Mouse (Mus musculus) myocyte (in vitro differentiated cells): Measurements from ENCODE around the gene Pbx1. TPM values are rescaled to one million over a fixed set of nuclear protein-coding genes. Genes with fewer than 3 reads are reported as not detected.

ENCODE experiments used
- H3K27me3 ChIP-seq: one replicate; pipeline ENCODE4 v1.6.1; 2011; ENCODE audit not compliant: control insufficient read depth, insufficient read depth, insufficient read length
- H3K36me3 ChIP-seq: one replicate; pipeline ENCODE4 v1.6.1; 2011; ENCODE audit not compliant: control insufficient read depth, insufficient read depth
- H3K4me2 ChIP-seq: one replicate; pipeline ENCODE4 v1.6.1; 2011; ENCODE audit warnings: low read depth, control low read depth
- H3K4me3 ChIP-seq: one replicate; pipeline ENCODE4 v1.5.1; 2011; ENCODE audit warnings: mild to moderate bottlenecking, control low read depth, moderate library complexity
- H3K79me2 ChIP-seq: one replicate; pipeline ENCODE4 v1.6.1; 2011; ENCODE audit not compliant: control insufficient read depth, insufficient read depth
- H3ac ChIP-seq: one replicate; pipeline ENCODE4 v1.6.1; 2011; ENCODE audit not compliant: control insufficient read depth, insufficient read length
- CEBPB ChIP-seq: IDR thresholded peaks from 2 replicates; pipeline ENCODE4 v1.6.1; 2011; ENCODE audit warnings: mild to moderate bottlenecking, moderate library complexity; ENCODE audit not compliant: poor library complexity, insufficient read depth, severe bottlenecking
- E2F4 ChIP-seq: IDR thresholded peaks from one replicate; pipeline ENCODE4 v1.6.1; 2011; ENCODE audit warnings: mild to moderate bottlenecking, control low read depth, moderate library complexity; ENCODE audit not compliant: insufficient read depth
- MAX ChIP-seq: IDR thresholded peaks from one replicate; pipeline ENCODE4 v1.6.1; 2011; ENCODE audit warnings: low read depth, mild to moderate bottlenecking, control low read depth
- MYOD1 ChIP-seq, 3 experiments: IDR thresholded peaks; one replicate each; pipeline ENCODE4 v1.6.1; 2011; ENCODE audit warnings: control low read depth in 2 of 3, low read depth in 2 of 3, mild to moderate bottlenecking in 2 of 3, moderate library complexity in 1 of 3; ENCODE audit not compliant: insufficient read length in 2 of 3, control insufficient read depth in 1 of 3
- MYOG ChIP-seq, 3 experiments: IDR thresholded peaks; one replicate each; pipeline ENCODE4 v1.6.1; 2011; ENCODE audit warnings: control low read depth in 2 of 3, low read depth in 2 of 3, mild to moderate bottlenecking in 2 of 3; ENCODE audit not compliant: insufficient read length in 2 of 3, control insufficient read depth in 1 of 3, insufficient read depth in 1 of 3
- POLR2A ChIP-seq: IDR thresholded peaks from one replicate; pipeline ENCODE4 v1.6.1; 2011; ENCODE audit warnings: low read depth, mild to moderate bottlenecking, control low read depth, moderate library complexity; ENCODE audit not compliant: insufficient read length
- POLR2AphosphoS2 ChIP-seq: IDR thresholded peaks from one replicate; pipeline ENCODE4 v1.6.1; 2011; ENCODE audit warnings: low read depth, control low read depth; ENCODE audit not compliant: insufficient read length
- REST ChIP-seq: IDR thresholded peaks from one replicate; pipeline ENCODE4 v1.6.1; 2011; ENCODE audit warnings: mild to moderate bottlenecking, control low read depth, moderate library complexity; ENCODE audit not compliant: insufficient read depth, insufficient read length
- SRF ChIP-seq: IDR thresholded peaks from one replicate; pipeline ENCODE4 v1.6.1; 2011; ENCODE audit warnings: low read depth; ENCODE audit not compliant: control insufficient read depth, insufficient read length
- TCF12 ChIP-seq: IDR thresholded peaks from one replicate; pipeline ENCODE4 v1.6.1; 2011; ENCODE audit warnings: mild to moderate bottlenecking, control low read depth; ENCODE audit not compliant: poor library complexity, insufficient read depth, severe bottlenecking
- TCF3 ChIP-seq: IDR thresholded peaks from one replicate; pipeline ENCODE4 v1.6.1; 2011; ENCODE audit warnings: low read depth, control low read depth; ENCODE audit not compliant: insufficient read length
- USF1 ChIP-seq: IDR thresholded peaks from one replicate; pipeline ENCODE4 v1.6.1; 2011; ENCODE audit warnings: low read depth, mild to moderate bottlenecking, control low read depth, moderate library complexity
- polyA plus RNA-seq: library from polyadenylated mRNA; unstranded; fragments of >200 nt; fragmentation: generic; extraction: Trizol; gene quantifications from one replicate; pipeline ENCODE4 v1.2.1, GENCODE M21; 2012; ENCODE audit warnings: missing spikeins

The Pbx1 gene
- polyA plus RNA-seq, 1 experiment: 11.4 TPM

DNA sequence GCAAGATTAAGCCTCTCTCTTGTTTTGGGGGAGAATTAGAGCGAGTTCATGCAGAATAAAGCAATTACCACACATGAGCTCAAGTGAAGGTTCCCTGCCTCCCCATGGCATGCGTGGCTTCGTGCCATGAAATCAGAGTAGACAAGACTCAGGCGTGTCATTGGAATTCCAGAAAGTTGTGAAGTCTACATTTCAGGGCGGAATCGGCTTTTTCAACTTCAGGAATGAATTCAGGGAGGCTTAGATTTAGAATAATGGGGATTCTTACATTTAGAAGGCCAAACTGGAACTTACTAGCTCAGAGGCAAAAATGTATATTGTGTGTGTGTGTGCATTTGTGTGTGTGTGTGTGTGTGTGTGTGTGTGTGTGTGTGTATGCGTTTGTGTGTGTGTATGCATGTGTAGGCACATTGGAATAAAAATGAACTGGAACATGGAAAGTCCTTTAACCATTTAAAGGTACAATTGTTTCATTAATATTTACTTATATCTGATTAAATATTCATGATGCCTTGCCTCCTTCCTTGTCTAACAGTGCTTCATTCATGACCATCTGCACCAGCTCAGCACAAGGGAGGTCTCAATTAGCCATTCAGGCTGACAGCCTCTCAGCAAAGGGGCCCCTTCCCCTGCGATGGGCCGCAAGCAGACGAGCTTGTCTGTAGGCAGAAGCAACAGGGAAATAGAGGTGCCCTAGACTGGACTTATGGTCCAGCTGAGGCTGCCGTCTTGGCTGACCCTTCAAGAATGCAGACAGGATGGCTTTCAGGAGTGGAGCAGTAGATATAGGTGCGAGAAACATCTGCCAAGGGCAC is 41.4 kb upstream of the Pbx1 start:
- H3K4me2 ChIP-seq: no peak overlapping the region
- H3K79me2 ChIP-seq: no peaks in the 10 kb centered on the region
- H3K36me3 ChIP-seq: no peaks in the 10 kb centered on the region
- no peaks in the 10 kb centered on the region for H3K27me3 ChIP-seq
- TF ChIP-seq TCF12 (no peak), MYOD1 (IDR thresholded peaks at IDR 0.05; ENCODE audit: control insufficient read depth in 1 of 3, insufficient read length in 2 of 3, low read depth in 2 of 3) (no peak), POLR2AphosphoS2 (no peak), MYOG (IDR thresholded peaks at IDR 0.05; ENCODE audit: control insufficient read depth in 1 of 3, insufficient read depth in 1 of 3, insufficient read length in 2 of 3, low read depth in 2 of 3) (no peak), POLR2A (no peak), REST (no peak), E2F4 (no peak), USF1 (no peak), CEBPB (no peak), SRF (no peak), MAX (no peak), TCF3 (no peak)
- H3ac ChIP-seq: no peak overlapping the region
- no peak overlapping the region for H3K4me3 ChIP-seq

DNA sequence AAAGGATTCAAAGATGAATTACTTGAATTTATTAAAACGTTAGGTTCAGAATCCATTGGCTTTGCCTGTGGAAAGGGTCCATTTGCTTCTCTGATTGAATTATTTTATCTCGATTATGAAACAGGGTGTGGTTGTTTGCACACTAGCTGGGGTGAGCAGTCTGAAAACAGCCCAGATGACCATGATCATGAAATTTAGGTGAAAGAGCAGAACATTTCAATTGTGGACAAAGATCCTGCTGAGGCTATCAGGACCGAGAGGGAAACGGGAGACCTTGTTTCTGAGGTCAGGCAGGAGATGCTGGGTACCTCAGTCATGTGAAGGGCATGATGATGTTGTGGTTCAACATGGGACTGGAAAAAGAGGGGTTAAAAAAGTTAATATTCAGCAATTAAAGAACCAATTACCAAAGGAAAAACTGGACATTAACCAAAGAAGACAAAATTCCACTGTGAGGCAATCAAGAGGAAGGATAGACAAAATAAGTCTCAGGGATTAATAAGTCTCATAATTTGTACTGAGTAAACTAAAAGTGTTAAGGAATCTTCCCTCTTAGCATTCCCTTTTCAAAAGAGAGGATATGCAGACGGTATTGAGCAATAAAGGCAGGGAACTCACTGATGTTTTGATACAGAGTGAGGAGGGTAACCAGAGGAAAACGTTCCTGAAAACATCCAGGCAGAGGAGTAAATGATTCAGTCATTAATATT is 40.6 kb upstream of the Pbx1 start:
- H3K4me3 ChIP-seq: no peak overlapping the region
- TF ChIP-seq MYOG (IDR thresholded peaks at IDR 0.05; ENCODE audit: control insufficient read depth in 1 of 3, insufficient read depth in 1 of 3, insufficient read length in 2 of 3, low read depth in 2 of 3) (no peak), POLR2A (no peak), POLR2AphosphoS2 (no peak), MAX (no peak), MYOD1 (IDR thresholded peaks at IDR 0.05; ENCODE audit: control insufficient read depth in 1 of 3, insufficient read length in 2 of 3, low read depth in 2 of 3) (no peak), E2F4 (no peak), CEBPB (no peak), TCF12 (no peak), TCF3 (no peak), USF1 (no peak), SRF (no peak), REST (no peak)
- no peaks in the 10 kb centered on the region for H3K27me3 ChIP-seq
- H3K79me2 ChIP-seq: no peaks in the 10 kb centered on the region
- no peak overlapping the region for H3K4me2 ChIP-seq
- no peak overlapping the region for H3ac ChIP-seq
- H3K36me3 ChIP-seq: no peaks in the 10 kb centered on the region

DNA sequence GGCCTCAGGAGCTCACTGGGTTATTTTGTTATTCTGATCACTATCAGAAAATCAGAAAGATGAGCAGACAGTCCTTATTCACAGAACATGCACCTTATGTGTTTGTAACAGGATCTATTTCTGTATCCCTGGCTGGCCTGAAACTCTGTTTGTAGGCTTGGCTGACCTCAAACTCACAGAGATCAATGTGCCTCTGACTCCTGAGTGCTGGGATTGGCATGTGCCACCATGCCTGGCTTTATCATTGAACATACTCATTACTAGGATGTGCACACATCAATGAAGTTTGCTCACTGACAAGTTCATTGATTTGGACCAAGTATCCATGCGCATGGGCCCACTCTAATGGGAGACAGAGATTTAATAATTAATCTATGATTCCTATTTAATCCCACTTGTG is 27.4 kb upstream of the Pbx1 start:
- Histone ChIP-seq H3K79me2 (no peaks in the 10 kb centered on the region), H3K4me3 (no peak overlapping the region), H3K36me3 (no peaks in the 10 kb centered on the region), H3K4me2 (no peak overlapping the region), H3ac (no peak overlapping the region), H3K27me3 (no peaks in the 10 kb centered on the region)
- TF ChIP-seq SRF (no peak), CEBPB (no peak), REST (no peak), MYOD1 (IDR thresholded peaks at IDR 0.05; ENCODE audit: control insufficient read depth in 1 of 3, insufficient read length in 2 of 3, low read depth in 2 of 3) (no peak), POLR2AphosphoS2 (no peak), MYOG (IDR thresholded peaks at IDR 0.05; ENCODE audit: control insufficient read depth in 1 of 3, insufficient read depth in 1 of 3, insufficient read length in 2 of 3, low read depth in 2 of 3) (no peak), MAX (no peak), USF1 (no peak), POLR2A (no peak), E2F4 (no peak), TCF3 (no peak)

DNA sequence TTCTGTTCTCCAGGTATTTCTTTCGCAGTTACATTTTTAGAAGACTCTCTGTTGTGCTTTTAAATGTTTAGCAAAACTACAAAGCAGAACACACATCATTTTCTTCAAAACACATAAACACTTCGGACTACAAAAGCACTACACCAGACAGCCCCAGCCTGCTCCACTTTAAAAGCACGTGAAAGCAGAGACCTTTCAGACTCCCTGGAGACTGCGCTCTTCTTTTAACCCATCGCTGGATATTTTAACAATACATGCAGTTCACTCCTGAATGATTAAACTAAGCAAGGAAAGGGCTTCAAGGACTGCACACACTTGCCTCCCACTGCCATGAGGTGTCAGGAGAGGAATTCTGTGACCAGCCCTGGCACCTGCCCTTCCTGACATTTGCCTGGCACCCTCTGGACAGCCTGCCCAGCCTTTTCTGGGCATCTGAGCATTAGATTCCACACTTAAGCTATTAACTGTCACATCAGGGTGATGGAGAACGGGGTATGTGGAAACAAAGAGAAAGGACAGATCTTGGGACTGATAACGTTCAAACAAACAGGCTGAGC is 25.2 kb upstream of the Pbx1 start:
- no peak for TF ChIP-seq REST
- no peak for TF ChIP-seq MYOD1 (IDR thresholded peaks at IDR 0.05; ENCODE audit: control insufficient read depth in 1 of 3, insufficient read length in 2 of 3, low read depth in 2 of 3)
- no peak for TF ChIP-seq TCF12
- TF ChIP-seq TCF3: no peak
- TF ChIP-seq E2F4: no peak
- TF ChIP-seq MYOG (IDR thresholded peaks at IDR 0.05; ENCODE audit: control insufficient read depth in 1 of 3, insufficient read depth in 1 of 3, insufficient read length in 2 of 3, low read depth in 2 of 3): no peak
- no peak for TF ChIP-seq POLR2A
- TF ChIP-seq CEBPB: no peak
- no peak for TF ChIP-seq POLR2AphosphoS2
- Histone ChIP-seq H3K27me3 (no peaks in the 10 kb centered on the region), H3K4me3 (no peak overlapping the region)

More for the DNA sequence above, 25.2 kb upstream of the Pbx1 start:
- Histone ChIP-seq H3K36me3 (no peaks in the 10 kb centered on the region), H3K79me2 (no peaks in the 10 kb centered on the region), H3K4me2 (no peak overlapping the region), H3ac (no peak overlapping the region)
